Comparison of ENCODE assay signal across 8 mouse cellular contexts in the genomic region with DNA sequence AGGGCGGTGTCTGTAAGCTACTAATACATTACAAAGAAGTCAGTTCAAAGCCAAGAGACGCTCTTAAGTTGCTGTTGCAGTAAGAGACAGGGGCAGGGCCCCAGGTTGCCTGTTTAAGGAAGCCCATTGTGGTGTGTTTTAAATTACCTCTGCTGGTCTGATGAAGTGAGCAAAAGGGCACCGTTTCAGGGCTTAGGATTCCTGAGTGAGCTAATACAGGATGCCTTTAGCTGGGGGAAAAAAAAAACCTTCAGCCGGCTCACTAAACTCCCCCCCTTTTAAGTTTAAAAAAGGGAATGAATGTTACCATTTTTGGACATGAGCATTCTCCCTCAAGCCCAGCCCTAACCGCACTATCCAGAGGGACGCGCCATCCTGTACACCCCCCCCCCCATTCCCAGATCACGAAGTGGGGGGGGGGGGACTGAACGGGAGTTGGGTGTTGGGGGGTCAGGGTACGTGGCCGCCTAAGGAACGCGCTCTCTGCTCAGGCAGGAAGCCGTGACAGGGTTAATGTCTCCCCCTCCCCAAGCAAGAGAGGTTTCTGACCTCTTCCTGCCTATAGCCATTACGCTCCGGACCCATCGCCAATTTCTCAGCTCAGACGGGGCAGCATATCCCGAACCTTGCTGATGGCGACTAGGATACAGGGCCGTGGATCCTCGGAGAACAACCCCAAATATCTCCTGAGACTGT. TPM values are rescaled to one million over a fixed set of nuclear protein-coding genes. Genes with fewer than 3 reads are reported as not detected.
DNase-seq lines count a peak whose midpoint lies in the region; ATAC-seq and TF ChIP-seq lines count a peak whose summit lies in the region.

No protein-coding gene starts in this region.

- no peak for DNase-seq in liver, adult 2 months (ENCODE audit: extremely low read depth, low read depth, low spot score)
- DNase-seq in liver: no peak
- no peak for DNase-seq in hindbrain, postnatal 0 days (ENCODE audit: low spot score)
- DNase-seq in midbrain, postnatal 0 days (ENCODE audit: low spot score): no peak
- DNase-seq in gastrocnemius, postnatal 36 days: no peak
- DNase-seq in left cerebral cortex, postnatal 10 days (ENCODE audit: extremely low spot score in 1 of 2, low spot score in 2 of 2): no peak
- no peak for DNase-seq in layer of hippocampus, postnatal 10 days (ENCODE audit: low spot score in 2 of 2)

- no peaks in the 10 kb centered on the region for H3K27me3 ChIP-seq in liver, adult 2 months (ENCODE audit: control insufficient read depth, insufficient read depth, low read length)
- H3K27me3 ChIP-seq in hindbrain, postnatal 0 days (ENCODE audit: insufficient read depth, low read length): no peaks in the 10 kb centered on the region
- 0 out of 2 replicates have a peak, but pooled peaks cover 5% of the 10 kb centered on the region for H3K27me3 ChIP-seq in midbrain, postnatal 0 days (ENCODE audit: insufficient read depth, low read length)

- H3K4me2 ChIP-seq in hindbrain, postnatal 0 days (ENCODE audit: low read depth, low read length): peak overlapping the region; percentile 62
- H3K4me2 ChIP-seq in midbrain, postnatal 0 days (ENCODE audit: low read depth, low read length, poor library complexity, severe bottlenecking): peak overlapping the region; percentile 93

- TF ChIP-seq POLR2A in liver, adult 2 months (IDR thresholded peaks at IDR 0.05; ENCODE audit: extremely low read depth, insufficient read depth, low read length): no peak

- intact Hi-C loops in gastrocnemius, postnatal 36 days (cut with DNase I): loop anchor here (2.0 to 5.0 kb wide), 2 partner anchors 56 to 118 kb away; no protein-coding TSS in a partner anchor
- intact Hi-C loops in left cerebral cortex, postnatal 10 days (cut with DNase I): loop anchor here (5.0 kb wide), 2 partner anchors 61 to 109 kb away; no protein-coding TSS in a partner anchor

- no peak overlapping the region for H3K27ac ChIP-seq in liver, adult 2 months (replicated peaks; ENCODE audit: insufficient read depth, low read depth, low read length)
- H3K27ac ChIP-seq in brown adipose tissue, adult 24 weeks (replicated peaks; ENCODE audit: low read depth, low read length): peak overlapping the region; percentile 42
- H3K27ac ChIP-seq in hindbrain, postnatal 0 days: peak overlapping the region; percentile 86; the same call in 1 of the 2 replicates
- H3K27ac ChIP-seq in midbrain, postnatal 0 days (ENCODE audit: low read depth, low read length): peak overlapping the region; percentile 84

- no peaks in the 10 kb centered on the region for H3K36me3 ChIP-seq in liver, adult 2 months (ENCODE audit: control insufficient read depth, insufficient read depth, low read length)
- H3K36me3 ChIP-seq in hindbrain, postnatal 0 days (ENCODE audit: insufficient read depth, low read length): no peaks in the 10 kb centered on the region
- H3K36me3 ChIP-seq in midbrain, postnatal 0 days (ENCODE audit: insufficient read depth, low read length): no peaks in the 10 kb centered on the region

- TF ChIP-seq CTCF in liver, adult 2 months (IDR thresholded peaks at IDR 0.05; ENCODE audit: low read depth, low read length): no peak
- no peak for TF ChIP-seq CTCF in hindbrain, postnatal 0 days (IDR thresholded peaks at IDR 0.05; ENCODE audit: low read depth)
- TF ChIP-seq CTCF in midbrain, postnatal 0 days (IDR thresholded peaks at IDR 0.05): no peak

- H3K4me1 ChIP-seq in liver, adult 2 months (ENCODE audit: control insufficient read depth, insufficient read depth, low read length): no peaks in the 10 kb centered on the region
- no peaks in the 10 kb centered on the region; the same call in 1 of the 2 replicates for H3K4me1 ChIP-seq in brown adipose tissue, adult 24 weeks (ENCODE audit: control insufficient read depth, insufficient read depth, insufficient read length, low read length)
- H3K4me1 ChIP-seq in hindbrain, postnatal 0 days (ENCODE audit: insufficient read depth, low read length): peaks cover 9% of the 10 kb centered on the region; the same call in 1 of the 2 replicates
- peaks cover 10% of the 10 kb centered on the region for H3K4me1 ChIP-seq in midbrain, postnatal 0 days (ENCODE audit: insufficient read depth, low read length)

- ATAC-seq in hindbrain, postnatal 0 days: no peak
- ATAC-seq in midbrain, postnatal 0 days (ENCODE audit: low FRiP score): no peak

- peak overlapping the region; percentile 63 for H3K4me3 ChIP-seq in liver, adult 2 months (ENCODE audit: insufficient read depth, low read depth, low read length)
- peak overlapping the region; percentile 71 for H3K4me3 ChIP-seq in brown adipose tissue, adult 24 weeks (ENCODE audit: insufficient read depth, low read depth, low read length)
- H3K4me3 ChIP-seq in hindbrain, postnatal 0 days (ENCODE audit: low read length): peak overlapping the region; percentile 86
- H3K4me3 ChIP-seq in midbrain, postnatal 0 days (ENCODE audit: low read depth, low read length): peak overlapping the region; percentile 56

- peak overlapping the region; percentile 74 for H3K9ac ChIP-seq in liver, adult 2 months (ENCODE audit: low read depth, low read length)
- peak overlapping the region; percentile 75 for H3K9ac ChIP-seq in hindbrain, postnatal 0 days (replicated peaks; ENCODE audit: low read length)
- peak overlapping the region; percentile 81 for H3K9ac ChIP-seq in midbrain, postnatal 0 days (replicated peaks; ENCODE audit: low read length, poor library complexity, severe bottlenecking)

- 8% methylated on average over 22 of the region's 22 CpGs for WGBS in liver, adult 2 months
- 3% methylated on average over 22 of the region's 22 CpGs for WGBS in hindbrain, postnatal 0 days
- 2% methylated on average over 20 of the region's 22 CpGs for WGBS in midbrain, postnatal 0 days

- peaks cover 47% of the 10 kb centered on the region for H3K79me2 ChIP-seq in liver, adult 2 months (ENCODE audit: control insufficient read depth, insufficient read depth, low read length)

- H3K9me3 ChIP-seq in hindbrain, postnatal 0 days (ENCODE audit: low read length): no peaks in the 10 kb centered on the region
- no peaks in the 10 kb centered on the region for H3K9me3 ChIP-seq in midbrain, postnatal 0 days (ENCODE audit: low read length)

RNA-seq across cellular contexts. Expression of a gene that starts 1.5 kb away (rescaled TPM):
- total RNA-seq in liver, adult 2 months (2014; rRNA removed): 15.4 and 21.9 TPM in 2 replicates
- polyA plus RNA-seq in liver, adult 2 months (2012; rRNA removed): 11.0 and 17.6 TPM in 2 replicates
- 2.9 and 3.3 TPM in 2 replicates for polyA plus RNA-seq in brown adipose tissue, adult 24 weeks (2012; ENCODE audit: insufficient read depth, insufficient read length, missing spikeins)
- total RNA-seq in hindbrain, postnatal 0 days (2014; rRNA removed): 18.3 and 22.4 TPM in 2 replicates
- polyA plus RNA-seq in hindbrain, postnatal 0 days (2015; fragmentation: Nextera tagmentation; extraction: Ambion mirVana): 7.4 and 8.3 TPM in 2 replicates
- 17.1 and 18.0 TPM in 2 replicates for total RNA-seq in midbrain, postnatal 0 days (2014; rRNA removed)
- polyA plus RNA-seq in midbrain, postnatal 0 days (2015; fragmentation: Nextera tagmentation; extraction: Ambion mirVana): 6.2 and 7.4 TPM in 2 replicates
- 1 to 10 TPM; 7.3 to 9.0 TPM for total RNA-seq in gastrocnemius, postnatal 36 days (2021)
- total RNA-seq in left cerebral cortex, postnatal 10 days (2021): 100 to 1,000 TPM in 1 of 2 experiments, 10 to 100 TPM in 1; 88.2 to 103 TPM
- 10 to 100 TPM; 69.2 to 77.9 TPM for total RNA-seq in layer of hippocampus, postnatal 10 days (2021)
